Mouse (Mus musculus) forebrain, embryonic 16.5 days (tissue): ENCODE data around the gene Chrnb1. TPM values are rescaled to one million over a fixed set of nuclear protein-coding genes. Genes with fewer than 3 reads are reported as not detected.

Source experiments
- ATAC-seq: fragments of 200-750 bp; cut with Nextera tagmentation; 2 replicates; pipeline ENCODE4 v1.8.0; 2017; ENCODE audit warnings: mild to moderate bottlenecking, moderate library complexity
- H3K27ac ChIP-seq: fragments of 300-500 bp; sonication (generic); 2 replicates; pipeline ENCODE4 v1.5.1; 2014; ENCODE audit warnings: low read length, control low read depth
- H3K27me3 ChIP-seq: fragments of 300-500 bp; sonication (generic); replicated peaks from 2 replicates; pipeline ENCODE4 v1.6.1; 2014; ENCODE audit warnings: low read length; ENCODE audit not compliant: control insufficient read depth, insufficient read depth
- H3K36me3 ChIP-seq: fragments of 300-500 bp; sonication (generic); 2 replicates; pipeline ENCODE4 v1.6.1; 2014; ENCODE audit not compliant: control insufficient read depth, insufficient read depth
- H3K4me1 ChIP-seq: fragments of 300-500 bp; sonication (generic); replicated peaks from 2 replicates; pipeline ENCODE4 v1.6.1; 2014; ENCODE audit warnings: low read length; ENCODE audit not compliant: control insufficient read depth, insufficient read depth
- H3K4me2 ChIP-seq: fragments of 300-500 bp; sonication (generic); 2 replicates; pipeline ENCODE4 v1.6.1; 2014; ENCODE audit warnings: mild to moderate bottlenecking, low read length, control low read depth
- H3K4me3 ChIP-seq: fragments of 300-500 bp; sonication (generic); replicated peaks from 2 replicates; pipeline ENCODE4 v1.5.1; 2014; ENCODE audit warnings: mild to moderate bottlenecking, low read length, control low read depth
- H3K9ac ChIP-seq: fragments of 300-500 bp; sonication (generic); replicated peaks from 2 replicates; pipeline ENCODE4 v1.6.1; 2014; ENCODE audit warnings: low read depth, low read length, control low read depth
- H3K9me3 ChIP-seq: fragments of 300-500 bp; sonication (generic); 2 replicates; pipeline ENCODE4 v1.6.1; 2016; ENCODE audit warnings: low read length; ENCODE audit not compliant: control insufficient read depth
- WGBS: fragments of 180-500 bp; shearing (Covaris S2); extraction: QIAGEN DNeasy Blood & Tissue Kit; methylation state at CpG from one replicate; pipeline ENCODE4 v1.1.7; 2014; 5-methylcytosine and 5-hydroxymethylcytosine counted together
- polyA plus RNA-seq: library from polyadenylated mRNA; unstranded; fragments of >200 nt; fragmentation: Nextera tagmentation; extraction: Ambion mirVana; gene quantifications from 2 replicates; pipeline ENCODE4 v1.2.1, GENCODE M21; 2015

Gene Chrnb1
- polyA plus RNA-seq, 1 experiment from 2014 or later = 1.2 TPM

DNA sequence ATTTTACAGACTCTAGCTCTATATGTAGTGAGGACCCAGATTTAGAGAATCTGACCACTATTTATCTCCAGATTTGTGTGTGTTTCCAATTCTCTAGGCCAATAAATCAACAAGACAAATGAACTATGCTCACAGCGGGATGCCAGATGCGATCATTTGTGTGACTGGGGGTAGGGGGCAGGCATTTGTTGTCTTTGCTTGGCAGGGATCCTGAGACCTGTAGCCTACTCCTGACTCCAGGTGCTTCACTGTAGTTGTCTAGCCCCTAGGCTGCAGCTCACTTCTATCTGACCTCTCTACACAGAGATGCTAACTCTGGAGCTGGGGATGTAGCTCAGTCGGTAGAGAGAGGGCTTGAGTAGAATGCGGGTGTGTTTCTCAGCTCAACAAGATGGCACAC is 13.9 kb downstream of the Chrnb1 start:
- no peaks in the 10 kb centered on the region for H3K4me1 ChIP-seq
- H3K4me3 ChIP-seq = no peak overlapping the region
- H3K4me2 ChIP-seq = no peak overlapping the region
- no peaks in the 10 kb centered on the region for H3K36me3 ChIP-seq
- ATAC-seq = no peak
- no peak overlapping the region for H3K27ac ChIP-seq
- H3K9ac ChIP-seq = no peak overlapping the region
- 44% methylated on average over 4 of the region's 4 CpGs for WGBS
- no peaks in the 10 kb centered on the region for H3K9me3 ChIP-seq
- H3K27me3 ChIP-seq = no peaks in the 10 kb centered on the region

GRCm38 (mm10) chr11:69778985-69779384 is 16.8 kb downstream of the Chrnb1 start:
- WGBS = 48% methylated on average over 7 of the region's 7 CpGs

GRCm38 (mm10) chr11:69778258-69778982 is 17.3 kb downstream of the Chrnb1 start:
- H3K27me3 ChIP-seq = no peaks in the 10 kb centered on the region
- no peak overlapping the region for H3K4me3 ChIP-seq
- H3K36me3 ChIP-seq = peaks cover 4% of the 10 kb centered on the region
- 66% methylated on average over 23 of the region's 23 CpGs for WGBS
- H3K9me3 ChIP-seq = no peaks in the 10 kb centered on the region
- ATAC-seq = no peak; the same call in 1 of the 2 replicates
- H3K9ac ChIP-seq = no peak overlapping the region
- no peak overlapping the region for H3K27ac ChIP-seq
- no peaks in the 10 kb centered on the region for H3K4me1 ChIP-seq
- H3K4me2 ChIP-seq = no peak overlapping the region

More at GRCm38 (mm10) chr11:69778985-69779384, 16.8 kb downstream of the Chrnb1 start:
- ATAC-seq = no peak
- H3K27me3 ChIP-seq = no peaks in the 10 kb centered on the region
- H3K9ac ChIP-seq = no peak overlapping the region
- H3K4me3 ChIP-seq = no peak overlapping the region
- H3K9me3 ChIP-seq = no peaks in the 10 kb centered on the region
- no peak overlapping the region for H3K27ac ChIP-seq
- no peak overlapping the region for H3K4me2 ChIP-seq
- H3K4me1 ChIP-seq = no peaks in the 10 kb centered on the region
- peaks cover 4% of the 10 kb centered on the region for H3K36me3 ChIP-seq

DNA sequence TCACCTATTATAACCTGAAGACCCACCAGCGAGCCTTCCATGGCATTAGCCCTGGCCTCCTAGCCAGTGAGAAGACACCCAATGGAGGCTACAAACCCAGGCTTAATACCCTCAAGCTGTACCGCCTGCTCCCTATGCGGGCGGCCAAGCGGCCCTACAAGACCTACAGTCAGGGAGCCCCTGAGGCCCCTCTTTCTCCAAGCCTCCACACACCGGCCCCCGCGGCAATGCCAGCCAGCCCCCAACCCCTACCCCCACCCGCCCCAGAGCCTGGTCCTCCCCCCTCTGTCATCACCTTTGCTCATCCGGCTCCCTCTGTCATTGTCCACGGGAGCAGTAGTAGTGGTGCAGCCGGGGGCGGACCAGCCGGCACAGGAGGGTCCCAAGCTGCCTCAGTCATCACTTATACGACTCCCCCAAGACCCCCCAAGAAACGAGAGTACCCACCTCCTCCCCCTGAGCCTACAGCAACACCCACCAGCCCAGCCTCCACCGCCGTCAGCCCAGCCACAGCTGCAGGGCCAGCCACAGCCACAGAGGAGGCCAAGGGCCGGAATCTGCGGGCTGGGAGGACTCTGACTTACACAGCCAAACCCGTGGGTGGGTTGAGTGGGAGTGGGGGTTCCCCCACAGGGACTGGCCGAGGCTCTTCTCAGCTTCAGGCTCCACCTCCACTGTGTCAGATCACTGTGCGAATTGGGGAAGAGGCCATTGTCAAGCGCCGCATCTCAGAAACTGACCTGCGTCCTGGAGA is 18.1 kb downstream of the Chrnb1 start:
- peaks cover 4% of the 10 kb centered on the region for H3K36me3 ChIP-seq
- no peak for ATAC-seq
- H3K4me3 ChIP-seq = no peak overlapping the region
- 66% methylated on average over 24 of the region's 26 CpGs for WGBS
- no peaks in the 10 kb centered on the region for H3K27me3 ChIP-seq
- H3K4me1 ChIP-seq = no peaks in the 10 kb centered on the region
- H3K9ac ChIP-seq = no peak overlapping the region
- no peak overlapping the region for H3K27ac ChIP-seq
- no peak overlapping the region for H3K4me2 ChIP-seq
- H3K9me3 ChIP-seq = no peaks in the 10 kb centered on the region

DNA sequence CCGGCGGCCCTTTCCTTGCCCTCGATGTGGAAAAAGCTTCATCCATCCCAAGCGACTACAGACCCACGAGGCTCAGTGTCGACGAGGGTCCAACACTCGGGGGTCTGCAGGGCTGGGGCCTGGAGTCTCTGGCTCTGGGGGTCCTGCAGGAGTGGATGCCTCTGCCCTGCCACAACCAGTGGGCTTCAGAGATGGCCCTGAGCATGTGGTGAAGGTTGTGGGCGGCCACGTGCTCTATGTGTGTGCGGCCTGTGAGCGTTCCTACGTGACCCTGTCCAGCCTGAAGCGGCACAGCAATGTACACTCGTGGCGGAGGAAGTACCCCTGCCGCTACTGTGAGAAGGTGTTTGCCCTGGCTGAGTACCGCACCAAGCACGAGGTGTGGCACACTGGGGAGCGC is 19.3 kb downstream of the Chrnb1 start:
- no peaks in the 10 kb centered on the region for H3K9me3 ChIP-seq
- no peaks in the 10 kb centered on the region for H3K27me3 ChIP-seq
- H3K27ac ChIP-seq = no peak overlapping the region
- peaks cover 4% of the 10 kb centered on the region for H3K36me3 ChIP-seq
- H3K4me3 ChIP-seq = no peak overlapping the region
- ATAC-seq = no peak
- no peak overlapping the region for H3K9ac ChIP-seq
- no peak overlapping the region for H3K4me2 ChIP-seq
- H3K4me1 ChIP-seq = no peaks in the 10 kb centered on the region
- 84% methylated on average over 20 of the region's 20 CpGs for WGBS

DNA sequence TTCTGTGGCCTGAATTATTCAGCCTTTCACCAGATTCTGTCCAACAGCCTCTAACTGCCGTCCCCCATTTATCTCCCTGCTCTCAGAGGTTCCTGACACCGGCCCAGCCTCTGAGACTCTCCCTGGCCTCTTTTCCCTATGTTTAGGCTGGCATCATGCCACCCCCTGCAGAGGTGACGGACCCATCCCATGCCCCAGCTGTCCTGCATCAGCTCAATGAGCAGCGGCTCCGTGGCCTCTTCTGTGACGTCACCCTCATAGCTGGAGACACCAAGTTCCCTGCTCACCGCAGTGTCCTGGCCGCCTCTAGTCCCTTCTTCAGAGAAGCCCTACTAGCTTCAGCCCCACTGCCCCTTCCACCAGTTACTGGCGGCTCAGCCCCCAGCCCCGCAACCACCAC is 20.0 kb downstream of the Chrnb1 start:
- Histone ChIP-seq H3K27ac (no peak overlapping the region), H3K9me3 (no peaks in the 10 kb centered on the region), H3K4me2 (no peak overlapping the region), H3K36me3 (peaks cover 4% of the 10 kb centered on the region), H3K4me3 (no peak overlapping the region), H3K4me1 (no peaks in the 10 kb centered on the region), H3K27me3 (no peaks in the 10 kb centered on the region), H3K9ac (no peak overlapping the region)
- no peak for ATAC-seq
- WGBS = 79% methylated on average over 10 of the region's 10 CpGs

DNA sequence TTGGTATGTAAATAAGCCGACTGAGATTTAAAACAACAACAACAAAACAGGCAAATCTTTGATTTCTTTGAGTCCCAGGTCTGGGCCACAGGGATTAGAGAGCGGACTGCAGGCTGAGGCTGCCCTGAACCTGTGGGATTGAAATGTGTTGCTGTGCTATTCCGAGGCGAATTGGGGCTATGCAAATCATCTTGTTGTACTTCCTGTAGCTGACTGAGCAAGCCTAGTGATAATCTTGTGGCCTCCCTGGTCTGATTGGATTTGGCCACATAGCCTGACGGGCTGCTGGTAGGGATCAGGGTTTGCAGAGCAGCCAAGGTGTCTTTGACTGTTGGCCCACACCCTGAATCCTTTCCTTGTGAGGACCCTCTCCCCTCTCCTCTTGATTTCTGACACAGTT is 20.8 kb downstream of the Chrnb1 start:
- H3K9ac ChIP-seq = no peak overlapping the region
- H3K36me3 ChIP-seq = peaks cover 4% of the 10 kb centered on the region
- no peak overlapping the region for H3K27ac ChIP-seq
- H3K4me2 ChIP-seq = no peak overlapping the region
- H3K4me3 ChIP-seq = no peak overlapping the region
- 60% methylated on average over 5 of the region's 5 CpGs for WGBS
- no peak for ATAC-seq
- no peaks in the 10 kb centered on the region for H3K4me1 ChIP-seq
- no peaks in the 10 kb centered on the region for H3K9me3 ChIP-seq
- no peaks in the 10 kb centered on the region for H3K27me3 ChIP-seq

DNA sequence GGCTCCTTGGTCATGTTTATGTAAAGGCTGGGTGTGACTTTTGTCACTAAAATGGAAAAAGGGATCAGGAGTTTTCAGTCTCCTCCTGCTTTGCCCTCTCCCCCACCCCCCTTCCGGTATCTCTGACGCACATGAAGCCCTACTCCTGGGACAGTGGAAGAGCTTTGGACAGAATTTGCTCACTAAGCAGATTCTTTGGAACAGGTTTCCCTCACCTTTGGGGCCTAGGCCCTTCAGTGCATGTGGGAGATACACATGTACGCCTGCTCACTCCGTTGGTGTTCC is 28.2 kb downstream of the Chrnb1 start:
- Histone ChIP-seq H3K27ac (no peak overlapping the region), H3K4me1 (peaks cover 23% of the 10 kb centered on the region), H3K9ac (no peak overlapping the region; the same call in 1 of the 2 replicates), H3K36me3 (no peaks in the 10 kb centered on the region), H3K4me3 (no peak overlapping the region), H3K9me3 (no peaks in the 10 kb centered on the region), H3K27me3 (no peaks in the 10 kb centered on the region), H3K4me2 (no peak overlapping the region)
- 76% methylated on average over 4 of the region's 4 CpGs for WGBS
- no peak for ATAC-seq

DNA sequence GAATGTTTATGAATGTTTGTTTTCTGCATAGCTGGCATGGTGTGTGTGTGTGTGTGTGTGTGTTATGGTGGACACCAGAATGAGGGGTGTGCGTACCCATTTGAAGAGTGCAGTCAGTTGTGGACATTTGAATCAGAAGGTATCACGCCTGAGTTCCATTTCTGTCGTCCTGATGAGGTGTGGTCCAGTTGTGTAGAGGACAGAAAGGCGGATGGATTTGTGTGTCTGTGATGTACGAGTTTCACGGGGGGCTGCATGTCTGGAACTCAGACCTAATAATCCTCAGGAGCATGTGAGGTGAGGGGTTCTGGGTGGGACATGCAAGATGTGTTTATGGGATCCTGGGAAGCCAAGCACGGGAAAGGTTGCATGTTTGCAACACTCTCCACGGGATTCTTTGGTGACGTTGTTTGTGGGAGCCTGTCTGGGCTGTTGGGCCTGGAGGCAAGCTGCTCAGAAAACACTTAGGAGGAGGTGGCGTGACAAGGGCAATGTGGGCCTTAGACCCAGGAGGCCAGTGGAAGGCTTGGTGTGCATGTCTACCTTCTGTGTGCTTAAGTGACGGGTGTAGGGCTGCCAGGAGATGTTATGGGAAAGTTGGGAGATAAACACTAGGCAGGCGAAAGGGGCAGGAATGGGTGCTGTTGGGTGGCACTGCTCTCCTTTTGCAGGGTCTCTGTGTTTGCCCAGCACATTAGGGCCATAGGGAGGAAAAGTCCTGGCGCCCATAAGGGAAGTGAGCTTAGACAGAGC is 28.7 kb downstream of the Chrnb1 start:
- no peak overlapping the region for H3K27ac ChIP-seq
- H3K4me3 ChIP-seq = peak overlapping the region; percentile 87
- no peaks in the 10 kb centered on the region for H3K9me3 ChIP-seq
- WGBS = 69% methylated on average over 13 of the region's 13 CpGs
- ATAC-seq = no peak
- peaks cover 23% of the 10 kb centered on the region for H3K4me1 ChIP-seq
- no peaks in the 10 kb centered on the region for H3K36me3 ChIP-seq
- H3K27me3 ChIP-seq = no peaks in the 10 kb centered on the region
- peak overlapping the region; percentile 0; the same call in 1 of the 2 replicates for H3K9ac ChIP-seq
- H3K4me2 ChIP-seq = peak overlapping the region; percentile 70
